Mouse (Mus musculus) heart, postnatal 0 days (tissue): ENCODE data around the gene Ier3.

Source experiments
- CTCF ChIP-seq: IDR thresholded peaks from 2 replicates; pipeline ENCODE4 v1.5.1; 2016; ENCODE audit warnings: antibody characterized with exemption, control low read depth, low read depth
- EP300 ChIP-seq: IDR thresholded peaks from 2 replicates; pipeline ENCODE4 v1.6.1; 2016; ENCODE audit warnings: antibody characterized with exemption, low read depth

- TF ChIP-seq CTCF (no peak), EP300 (0 out of 2 replicates have a peak, but pooled peaks have one; percentile 7)
Observed at GRCm38 (mm10) chr17:35822564-35822963, 1.1 kb downstream of the Ier3 start.
